Mouse (Mus musculus) 3T3-L1 (cell line): ENCODE results near the gene Kcnip4.

Experiments used
- DNase-seq: peaks from one replicate; pipeline ENCODE4 v3.0.0-alpha.2; 2015; ENCODE audit warnings: low read depth, low spot score

Kcnip4 gene

DNA sequence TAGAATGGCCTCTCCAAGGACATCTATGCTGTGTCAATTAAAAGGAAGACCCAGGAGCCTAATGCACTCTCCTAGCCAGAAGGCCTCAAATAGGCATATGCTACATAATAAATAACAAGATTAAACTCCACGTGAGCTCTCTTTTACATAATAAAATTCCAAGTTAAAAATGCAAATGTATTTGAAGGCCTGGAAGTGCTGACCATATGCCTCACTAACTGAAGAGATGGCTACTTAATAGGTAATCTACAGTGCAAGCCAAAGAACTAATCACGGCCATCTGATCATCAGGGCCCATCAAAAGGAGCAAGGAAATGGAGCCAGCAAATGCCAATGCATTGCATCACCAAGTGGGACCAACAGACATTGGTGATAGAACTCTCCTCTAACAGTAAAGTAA lies 277.6 kb downstream of the Kcnip4 start:
- DNase-seq: no peak

- DNase-seq: no peak
These were observed 280.3 kb downstream of the Kcnip4 start for GRCm38 (mm10) chr5:49244414-49244813.

- DNase-seq: no peak
These were observed 283.0 kb downstream of the Kcnip4 start for GRCm38 (mm10) chr5:49241708-49242107.

GRCm38 (mm10) chr5:49201164-49201756 lies 323.4 kb downstream of the Kcnip4 start:
- DNase-seq: no peak

DNA sequence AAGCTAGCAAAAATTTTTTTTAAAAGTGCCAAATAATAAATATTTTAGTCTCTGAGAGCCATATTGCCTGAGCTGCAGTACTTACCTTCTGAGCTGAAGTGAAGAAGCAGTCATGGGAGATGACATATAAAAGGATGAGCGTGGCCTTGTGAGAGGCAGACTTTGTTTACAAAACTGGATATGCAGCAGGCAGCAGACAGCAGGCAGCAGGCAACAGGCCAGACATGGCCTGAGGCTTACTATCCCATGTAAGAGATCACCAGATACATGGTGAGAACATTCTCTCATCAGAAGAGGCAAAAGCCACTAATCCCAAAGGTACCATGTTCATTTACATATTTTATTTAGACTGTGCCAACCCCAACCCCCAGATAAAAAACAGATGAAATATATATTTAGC lies 336.5 kb downstream of the Kcnip4 start:
- no peak for DNase-seq

DNA sequence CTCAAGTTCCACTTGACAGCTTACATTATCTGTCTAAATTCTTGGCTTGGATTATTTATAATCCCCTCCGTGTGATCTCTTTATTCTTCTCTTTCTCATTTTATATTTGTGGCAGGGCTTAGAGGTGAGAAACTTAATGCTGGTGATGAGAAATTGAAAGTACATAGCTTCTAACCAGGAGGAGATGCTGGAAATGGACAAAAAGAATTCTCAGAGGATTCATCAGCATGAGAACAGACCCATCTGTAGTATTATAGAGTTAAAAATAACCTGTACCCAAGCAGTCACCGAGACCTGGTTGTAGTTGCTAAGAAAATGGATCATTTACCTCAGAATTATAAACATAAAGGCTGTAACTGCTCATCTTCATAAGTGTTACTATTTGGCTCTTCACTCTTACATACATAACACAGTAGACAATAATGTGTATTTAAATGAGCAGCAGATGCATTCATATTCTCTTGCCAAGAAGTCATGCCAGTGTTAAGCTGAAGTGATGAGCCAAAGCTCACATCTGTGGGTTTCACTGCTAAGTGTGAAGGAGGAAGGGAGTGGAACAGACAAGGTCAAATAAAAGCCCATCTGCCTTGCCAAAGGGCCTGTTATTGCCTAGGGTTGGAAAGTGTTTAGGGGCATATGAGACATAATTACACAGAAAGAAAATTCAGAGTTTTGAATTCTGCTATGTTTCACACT lies 374.4 kb downstream of the Kcnip4 start:
- DNase-seq: no peak

DNA sequence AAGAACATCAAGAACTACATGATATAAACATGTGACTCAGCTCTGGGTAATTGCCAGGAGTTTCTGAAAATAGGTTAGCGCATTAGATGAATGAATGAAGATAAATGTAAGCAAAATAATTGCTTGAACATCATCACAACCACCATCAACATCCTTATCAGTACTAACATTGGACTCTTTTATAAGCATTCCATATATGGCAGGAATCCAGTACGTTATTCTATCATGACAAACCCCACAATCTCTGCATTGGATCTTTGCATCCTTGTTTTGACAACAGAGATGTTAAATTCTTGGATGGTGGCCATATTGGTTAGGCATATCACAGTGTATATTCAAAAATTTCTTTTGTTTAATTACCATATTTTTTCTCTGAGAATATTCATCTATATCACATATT lies 375.0 kb downstream of the Kcnip4 start:
- no peak for DNase-seq

DNA sequence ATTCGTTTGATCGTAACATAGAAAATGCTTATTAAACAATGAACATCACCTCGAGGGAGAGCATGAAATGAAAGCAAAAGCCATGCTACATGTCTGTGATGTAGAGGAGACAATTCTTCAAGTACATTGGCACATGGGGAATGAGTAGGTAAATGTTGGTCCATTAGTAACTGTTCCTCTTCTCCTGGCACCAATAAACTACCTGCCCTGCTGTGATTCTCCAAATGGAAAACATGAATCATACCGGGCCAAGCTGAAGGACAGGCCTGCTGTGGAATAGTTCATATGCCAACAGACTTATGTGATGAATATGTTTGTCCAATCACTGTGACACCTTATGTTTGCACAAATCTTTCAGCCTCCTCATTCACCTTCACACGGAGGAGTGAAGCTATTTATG lies 429.3 kb downstream of the Kcnip4 start:
- DNase-seq: no peak

GRCm38 (mm10) chr5:49094945-49095344 lies 429.8 kb downstream of the Kcnip4 start:
- DNase-seq: peak; percentile 7

GRCm38 (mm10) chr5:49094306-49094705 lies 430.4 kb downstream of the Kcnip4 start:
- no peak for DNase-seq

- DNase-seq: peak; percentile 94
These were observed 434.5 kb downstream of the Kcnip4 start for GRCm38 (mm10) chr5:49090122-49090680.

DNA sequence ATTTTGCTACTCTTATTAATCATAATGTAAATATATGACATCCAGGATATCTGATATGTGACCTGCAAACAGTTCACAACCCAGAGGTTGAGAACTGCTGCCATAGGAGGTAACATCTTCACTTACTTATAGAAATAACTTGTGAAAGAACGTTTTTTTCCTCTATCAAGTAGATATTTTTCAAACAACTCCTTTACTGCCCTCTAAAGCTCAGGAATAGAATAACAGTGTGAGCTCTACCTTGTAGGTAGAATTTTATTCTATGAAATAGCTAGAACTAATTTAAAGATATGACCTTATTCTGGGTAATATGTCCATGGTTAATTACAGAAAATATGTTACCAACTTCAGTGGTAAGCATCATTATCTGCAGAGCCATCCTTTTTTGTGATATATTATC lies 459.1 kb downstream of the Kcnip4 start:
- no peak for DNase-seq

DNA sequence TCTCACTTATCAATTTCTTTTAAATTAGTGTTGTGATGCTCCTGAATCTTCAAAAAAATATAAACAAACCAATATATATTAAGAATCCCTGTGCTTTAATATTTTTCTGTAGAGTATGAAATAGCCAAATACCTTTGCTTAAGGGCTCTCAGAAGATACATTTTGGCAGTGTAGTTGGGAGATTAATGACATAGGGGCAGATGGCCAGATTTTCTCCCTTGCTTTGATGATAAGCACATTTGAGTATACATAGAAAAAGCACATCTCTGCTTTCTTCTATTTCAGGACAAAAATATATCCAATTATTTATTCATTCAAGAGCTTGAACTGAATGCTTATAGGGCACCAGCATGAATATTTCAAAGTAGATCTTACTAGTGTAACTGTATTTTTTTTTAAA lies 465.8 kb downstream of the Kcnip4 start:
- DNase-seq: no peak

GRCm38 (mm10) chr5:49057636-49058340 lies 466.9 kb downstream of the Kcnip4 start:
- DNase-seq: no peak

DNA sequence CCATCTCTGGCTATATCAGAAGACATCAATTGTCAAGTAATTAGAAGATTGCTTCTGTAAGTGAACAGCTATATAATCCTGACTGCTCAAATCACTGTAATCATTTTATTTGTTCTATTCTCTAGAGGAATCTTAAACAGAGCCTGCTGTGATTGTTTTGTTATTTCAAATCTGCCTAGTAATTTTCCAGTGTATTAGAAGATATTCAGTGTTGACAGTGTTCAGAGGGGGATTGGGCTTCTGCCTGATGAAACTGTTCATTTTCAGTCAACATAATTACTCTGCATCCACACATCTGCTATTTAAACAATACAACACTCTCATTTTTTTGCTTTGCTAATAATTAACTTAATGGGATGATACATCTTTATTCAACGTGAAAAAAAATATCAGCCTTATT lies 476.7 kb downstream of the Kcnip4 start:
- DNase-seq: no peak

GRCm38 (mm10) chr5:49041259-49041845 lies 483.4 kb downstream of the Kcnip4 start:
- DNase-seq: no peak

DNA sequence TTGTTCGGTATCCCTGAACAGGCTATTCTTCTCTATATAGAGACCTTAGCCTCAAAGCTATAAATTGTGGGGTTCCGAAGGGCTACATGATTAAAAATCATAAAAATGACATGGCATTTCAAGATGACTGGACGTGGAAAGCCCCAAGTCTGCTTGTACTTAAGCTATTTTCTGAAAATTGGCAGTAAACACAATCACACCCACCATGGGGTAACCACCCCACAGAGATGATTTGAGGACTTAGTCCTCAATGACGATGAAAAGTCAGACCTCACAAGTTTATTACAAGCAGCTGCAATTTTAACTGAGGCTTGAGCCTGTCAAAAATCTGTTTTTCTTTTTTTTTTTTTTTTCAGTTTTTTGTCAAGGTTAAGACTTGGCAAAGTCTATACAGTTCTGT lies 527.3 kb downstream of the Kcnip4 start:
- no peak for DNase-seq

GRCm38 (mm10) chr5:48989145-48989659 lies 535.5 kb downstream of the Kcnip4 start:
- DNase-seq: no peak

DNA sequence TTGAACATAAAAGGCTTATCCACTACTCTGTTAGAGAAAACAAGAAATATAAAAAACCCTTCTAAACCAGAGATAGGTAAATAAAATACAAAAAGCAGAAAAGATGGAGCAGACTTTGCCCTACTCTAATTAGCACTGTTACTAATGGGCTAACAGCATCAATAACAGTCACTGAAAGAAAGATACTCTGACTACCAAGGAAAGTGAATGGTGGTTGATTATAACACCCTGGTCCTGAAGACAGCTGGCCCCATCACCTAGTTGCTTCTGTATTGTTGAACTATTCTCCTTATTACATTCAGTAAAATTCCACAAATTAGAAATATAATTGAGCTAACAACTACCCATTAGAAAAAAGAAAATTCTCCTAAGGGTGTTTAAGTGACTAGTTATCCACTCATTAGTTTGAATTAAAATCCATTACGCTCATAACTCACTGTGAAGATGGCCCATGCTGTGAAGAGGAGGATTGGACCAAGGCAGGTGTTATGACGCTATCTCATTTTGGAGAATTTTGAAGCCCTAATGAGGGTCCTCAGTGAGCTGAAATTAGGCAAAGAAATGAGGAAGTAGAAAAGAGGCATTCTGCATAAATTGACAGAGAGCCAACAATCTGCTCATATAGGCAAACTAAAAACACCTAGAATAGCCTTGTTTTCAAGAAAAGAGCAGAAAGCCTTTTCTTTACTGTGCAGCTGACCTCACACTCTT lies 582.2 kb downstream of the Kcnip4 start:
- no peak for DNase-seq

DNA sequence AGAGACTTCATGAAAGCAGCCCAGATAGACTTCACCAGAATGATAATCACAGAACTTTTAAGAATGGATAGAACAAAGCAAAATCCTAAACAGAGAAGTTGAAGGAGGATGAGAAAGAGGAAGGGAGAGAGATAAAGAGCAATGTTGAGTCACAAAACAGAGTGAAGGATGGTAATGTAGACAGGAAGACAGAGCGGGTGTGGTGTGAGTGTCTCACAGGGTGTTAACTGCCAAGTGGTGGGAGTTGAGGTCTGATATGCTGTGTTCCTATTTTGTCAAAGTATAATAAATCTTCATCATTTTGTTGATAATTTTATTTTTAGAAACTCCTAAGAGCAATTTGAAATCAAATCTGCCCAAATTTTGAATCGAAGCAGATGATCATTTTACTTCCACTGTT lies 592.8 kb downstream of the Kcnip4 start:
- no peak for DNase-seq

DNA sequence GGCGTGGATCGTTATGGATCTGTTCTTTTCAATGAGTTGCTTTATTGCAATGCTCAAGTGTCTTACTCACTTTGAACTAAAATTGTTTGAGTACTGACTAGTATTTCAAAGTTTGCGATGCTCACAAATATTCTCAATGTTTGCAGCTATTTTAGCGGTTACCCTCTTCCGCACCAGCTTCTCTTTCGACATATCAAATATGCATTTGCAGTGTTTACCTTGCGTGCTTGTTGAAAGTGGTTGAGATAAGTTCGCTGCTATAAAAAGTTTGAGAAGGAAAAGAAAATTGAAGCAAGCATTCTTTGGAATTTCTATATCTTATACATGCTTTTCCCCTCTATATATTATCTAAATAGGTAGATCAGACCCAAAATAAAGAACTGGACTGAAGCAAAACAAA lies 634.5 kb downstream of the Kcnip4 start:
- DNase-seq: no peak
